Comparison of ENCODE assay signal across 9 mouse cellular contexts in the genomic region with DNA sequence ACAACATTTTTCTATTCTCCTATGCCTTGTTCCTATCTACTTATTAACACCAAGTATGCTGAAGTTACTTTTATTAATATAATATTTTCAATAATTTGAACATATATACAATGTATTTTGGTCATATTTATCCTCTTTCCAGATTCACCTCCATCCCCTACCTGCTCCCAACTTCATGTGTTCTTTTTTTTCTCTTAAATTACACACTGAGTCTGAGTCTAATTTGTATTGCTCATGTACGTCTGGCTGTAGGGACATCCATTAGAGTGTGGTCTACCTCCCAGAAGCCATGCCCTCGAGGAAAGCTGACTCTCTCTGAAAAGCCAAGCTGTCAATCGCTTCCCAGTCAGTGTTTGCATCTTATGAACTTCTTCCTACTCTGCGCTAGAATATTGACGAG. TPM values are rescaled to one million over a fixed set of nuclear protein-coding genes. Genes with fewer than 3 reads are reported as not detected.
DNase-seq lines count a peak whose midpoint lies in the region; ATAC-seq and TF ChIP-seq lines count a peak whose summit lies in the region.
"Had no signal": no experiment of that assay in that cellular context is flagged by ENCODE, and none has a peak within 500 bp of the region (broad histone marks: within the 10 kb centered on the region; RNA-seq: fewer than 3 reads in every experiment).

TSS of gene Gm10647 (plus strand) at position 301 of the 400 bp plus-strand sequence.

- no peaks in the 10 kb centered on the region for H3K9me3 ChIP-seq in heart, embryonic 12.5 days (replicated peaks)
- H3K9me3 ChIP-seq in E14TG2a.4 (ENCODE audit: low read length): no peaks in the 10 kb centered on the region
- H3K9me3 ChIP-seq in forebrain, embryonic 14.5 days (replicated peaks; ENCODE audit: control insufficient read depth, low read length): no peaks in the 10 kb centered on the region
- no peaks in the 10 kb centered on the region for H3K9me3 ChIP-seq in liver, embryonic 14.5 days (ENCODE audit: control insufficient read depth, low read length)

- H3K4me3 ChIP-seq in heart, embryonic 12.5 days: peak within 1 kb of the TSS; percentile 70
- peak within 1 kb of the TSS; percentile 94 for H3K4me3 ChIP-seq in E14TG2a.4 (replicated peaks; ENCODE audit: low read length)
- H3K4me3 ChIP-seq in forebrain, embryonic 14.5 days (ENCODE audit: low read depth, low read length): peak within 1 kb of the TSS; percentile 68
- peak within 1 kb of the TSS; percentile 41 to 54 for H3K4me3 ChIP-seq in liver, embryonic 14.5 days (ENCODE audit: insufficient read depth in 1 of 2, low read depth in 2 of 2, low read length in 2 of 2)

- H3K27ac ChIP-seq in heart, embryonic 12.5 days (ENCODE audit: poor library complexity, severe bottlenecking): peak within 1 kb of the TSS; percentile 95; the same call in 1 of the 2 replicates
- H3K27ac ChIP-seq in forebrain, embryonic 14.5 days (ENCODE audit: low read depth, low read length): 0 out of 2 replicates have a peak within 1 kb of the TSS, but pooled peaks have one; percentile 82
- H3K27ac ChIP-seq in liver, embryonic 14.5 days: no peak within 1 kb of the TSS

- H3K27me3 ChIP-seq in heart, embryonic 12.5 days (replicated peaks): no peaks in the 10 kb centered on the region
- peaks cover 29% of the 10 kb centered on the region for H3K27me3 ChIP-seq in E14TG2a.4 (ENCODE audit: insufficient read depth, low read length)
- no peaks in the 10 kb centered on the region for H3K27me3 ChIP-seq in forebrain, embryonic 14.5 days (replicated peaks; ENCODE audit: control insufficient read depth, insufficient read depth, low read length)
- H3K27me3 ChIP-seq in liver, embryonic 14.5 days (ENCODE audit: control insufficient read depth, insufficient read depth, low read length): peaks cover 15% of the 10 kb centered on the region

- WGBS in heart, embryonic 12.5 days: 78% methylated on average over 5 of the region's 5 CpGs
- 79% methylated on average over 5 of the region's 5 CpGs for WGBS in forebrain, embryonic 14.5 days
- 64% methylated on average over 5 of the region's 5 CpGs for WGBS in liver, embryonic 14.5 days (ENCODE audit: insufficient replicate concordance)

- H3K36me3 ChIP-seq in heart, embryonic 12.5 days: no peaks in the 10 kb centered on the region
- H3K36me3 ChIP-seq in E14TG2a.4 (ENCODE audit: insufficient read depth, low read length): no peaks in the 10 kb centered on the region
- H3K36me3 ChIP-seq in forebrain, embryonic 14.5 days (ENCODE audit: control insufficient read depth, insufficient read depth, low read length): no peaks in the 10 kb centered on the region
- no peaks in the 10 kb centered on the region for H3K36me3 ChIP-seq in liver, embryonic 14.5 days (replicated peaks; ENCODE audit: control insufficient read depth, insufficient read depth, low read depth)

- no peak for ATAC-seq in heart, embryonic 12.5 days (ENCODE audit: insufficient number of reproducible peaks, low FRiP score)
- no peak for ATAC-seq in forebrain, embryonic 14.5 days
- ATAC-seq in liver, embryonic 14.5 days (ENCODE audit: insufficient read depth): no peak
- ATAC-seq in monocyte, adult 5-6 weeks (replicated peaks; ENCODE audit: insufficient number of reproducible peaks, low FRiP score, low TSS enrichment, poor library complexity, severe bottlenecking): no peak

- H3K4me1 ChIP-seq in heart, embryonic 12.5 days (replicated peaks): peaks cover 7% of the 10 kb centered on the region; the same call in 1 of the 2 replicates
- peaks cover 17% of the 10 kb centered on the region for H3K4me1 ChIP-seq in E14TG2a.4 (replicated peaks; ENCODE audit: low read depth, low read length)
- H3K4me1 ChIP-seq in forebrain, embryonic 14.5 days (ENCODE audit: control insufficient read depth, insufficient read depth, low read length): peaks cover 5% of the 10 kb centered on the region; the same call in 1 of the 2 replicates
- peaks cover 6 to 7% of the 10 kb centered on the region in 2 experiments for H3K4me1 ChIP-seq in liver, embryonic 14.5 days (replicated peaks; ENCODE audit: control insufficient read depth in 2 of 2, insufficient read depth in 2 of 2, low read length in 1 of 2)

- DNase-seq in heart, adult 18-20 months: no peak
- DNase-seq in forebrain, embryonic 14.5 days (ENCODE audit: low spot score): no peak
- no peak for DNase-seq in liver, embryonic 14.5 days (ENCODE audit: low read depth in 3 of 3, low spot score in 3 of 3)
- no peak for DNase-seq in embryo, embryonic 9.5 days (ENCODE audit: extremely low spot score)
- no peak for DNase-seq in cerebellum, postnatal 25 days
- DNase-seq: cerebellum, adult 18-20 months had no signal

- peak within 1 kb of the TSS; percentile 65; the same call in 1 of the 2 replicates for H3K9ac ChIP-seq in heart, embryonic 12.5 days
- peak within 1 kb of the TSS; percentile 89 for H3K9ac ChIP-seq in forebrain, embryonic 14.5 days (ENCODE audit: low read length)
- no peak within 1 kb of the TSS; the same call in 1 of the 2 replicates for H3K9ac ChIP-seq in liver, embryonic 14.5 days (replicated peaks)

- no peak for TF ChIP-seq EP300 in liver, embryonic 14.5 days (IDR thresholded peaks at IDR 0.05; ENCODE audit: low read depth)

- peak within 1 kb of the TSS; percentile 87 for H3K4me2 ChIP-seq in heart, embryonic 12.5 days
- peak within 1 kb of the TSS; percentile 63 for H3K4me2 ChIP-seq in forebrain, embryonic 14.5 days (ENCODE audit: low read length)
- H3K4me2 ChIP-seq in liver, embryonic 14.5 days (ENCODE audit: low read depth): peak within 1 kb of the TSS; percentile 74

- TF ChIP-seq CTCF in E14TG2a.4 (conservative IDR thresholded peaks at IDR 0.05; ENCODE audit: low read length): no peak
- no peak for TF ChIP-seq CTCF in liver, embryonic 14.5 days (IDR thresholded peaks at IDR 0.05; ENCODE audit: low read depth)

RNA-seq across cellular contexts. Expression of gene Gm10647, which starts in this region (rescaled TPM):
- 0.24 and 0.61 TPM in 2 replicates for polyA plus RNA-seq in heart, embryonic 12.5 days (2016; fragmentation: Nextera tagmentation; extraction: Ambion mirVana)
- not detected for total RNA-seq in heart, adult 18-20 months (2021)
- 0.08 and 0.23 TPM in 2 replicates for polyA plus RNA-seq in forebrain, embryonic 14.5 days (2014; fragmentation: Nextera tagmentation; extraction: Ambion mirVana)
- 0.05 and 0.06 TPM in 2 replicates for polyA plus RNA-seq in liver, embryonic 14.5 days (2012; rRNA removed)
- polyA plus RNA-seq in liver, embryonic 14.5 days (2014; fragmentation: Nextera tagmentation; extraction: Ambion mirVana): 0.08 and 0.11 TPM in 2 replicates
- total RNA-seq in monocyte, adult 5-6 weeks (2017): not detected in 3 replicates
